Mouse (Mus musculus) regulatory T cell (primary cell): ENCODE results near the gene Gnpat.
"Not testable (repeated sequence)": the region's sequence is repeated elsewhere in the genome, so short reads cannot be mapped to it uniquely, and the experiment has no call there.

Experiments used
- in situ Hi-C: fragments of 300-600 bp; cut with MboI, MseI; formaldehyde crosslinking; loops from one replicate; pipeline ENCODE4 v1.15.1; 2025; ENCODE audit warnings: high pct_unique_total_duplicates

Gnpat gene

DNA sequence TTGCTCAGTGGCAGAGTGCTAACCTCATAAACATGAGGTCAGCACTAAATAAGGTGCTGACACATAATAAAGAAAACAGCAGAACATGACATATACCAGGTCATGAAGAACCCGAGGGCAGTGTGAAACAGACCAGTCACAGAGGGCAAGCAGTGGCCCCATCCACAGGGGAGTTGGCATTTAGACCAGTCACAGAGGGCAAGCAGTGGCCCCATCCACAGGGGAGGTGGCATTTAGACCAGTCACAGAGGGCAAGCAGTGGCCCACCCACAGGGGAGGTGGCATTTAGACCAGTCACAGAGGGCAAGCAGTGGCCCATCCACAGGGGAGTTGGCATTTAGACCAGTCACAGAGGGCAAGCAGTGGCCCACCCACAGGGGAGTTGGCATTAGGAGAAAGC lies 19.9 kb upstream of the Gnpat start:
- in situ Hi-C loops = not testable (repeated sequence)

DNA sequence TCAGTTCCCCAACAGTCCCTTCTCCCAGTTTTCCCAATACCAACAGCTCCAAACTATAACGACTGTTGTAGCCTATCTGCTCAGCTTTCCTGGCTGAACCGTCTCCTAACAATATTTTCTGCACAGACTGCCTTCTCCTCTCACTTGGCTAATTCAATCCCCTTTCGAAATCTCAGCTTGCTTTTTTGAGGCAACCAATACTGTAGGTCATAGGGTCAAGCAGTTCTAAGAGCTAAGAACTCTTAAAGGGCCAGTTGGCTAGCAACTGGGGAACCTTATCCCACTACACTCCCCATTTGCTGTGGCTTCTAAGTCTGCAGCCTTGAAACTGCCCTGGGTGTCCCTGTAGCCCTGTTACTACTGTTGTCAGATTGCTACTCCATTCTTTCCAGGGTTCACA lies 17.7 kb upstream of the Gnpat start:
- in situ Hi-C loops = no loop called here

DNA sequence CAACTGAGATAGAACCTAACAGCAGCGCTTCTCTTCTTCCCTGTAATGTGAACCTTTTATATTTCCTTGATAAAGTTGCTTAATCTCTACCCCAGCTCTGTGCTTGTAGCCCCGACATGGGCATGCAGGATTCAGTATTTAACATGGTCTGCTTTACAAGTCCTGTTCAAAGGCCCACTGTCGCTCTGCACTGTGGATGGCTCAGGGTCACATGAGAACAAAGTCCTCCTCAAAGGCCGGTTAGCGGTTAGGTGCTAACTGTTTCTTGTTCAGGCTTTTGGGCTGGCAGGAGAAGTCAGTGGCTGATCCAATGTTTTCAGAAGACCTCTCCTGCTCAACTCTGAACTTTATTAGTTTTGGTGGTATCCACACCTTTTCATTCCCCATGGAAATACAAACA lies 17.3 kb upstream of the Gnpat start:
- in situ Hi-C loops = no loop called here

DNA sequence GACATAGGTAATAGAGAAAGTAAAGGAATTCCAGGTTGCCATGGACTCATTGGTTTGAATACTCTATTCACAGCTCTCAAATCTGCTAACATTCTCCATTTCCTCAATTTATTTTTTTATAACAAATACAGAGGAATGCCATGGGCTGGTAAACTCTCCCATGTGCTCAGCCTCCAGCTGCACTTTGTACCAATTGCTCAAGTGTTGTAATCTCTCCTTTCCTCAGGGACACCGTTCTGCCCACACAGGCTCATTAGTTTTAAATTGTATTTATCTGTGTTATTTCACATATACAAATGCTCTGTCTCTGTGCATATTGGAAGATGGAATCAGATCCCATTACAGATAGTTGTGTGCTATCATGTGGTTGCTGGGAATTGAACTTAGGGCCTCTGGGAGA lies 9.3 kb upstream of the Gnpat start:
- in situ Hi-C loops = no loop called here

DNA sequence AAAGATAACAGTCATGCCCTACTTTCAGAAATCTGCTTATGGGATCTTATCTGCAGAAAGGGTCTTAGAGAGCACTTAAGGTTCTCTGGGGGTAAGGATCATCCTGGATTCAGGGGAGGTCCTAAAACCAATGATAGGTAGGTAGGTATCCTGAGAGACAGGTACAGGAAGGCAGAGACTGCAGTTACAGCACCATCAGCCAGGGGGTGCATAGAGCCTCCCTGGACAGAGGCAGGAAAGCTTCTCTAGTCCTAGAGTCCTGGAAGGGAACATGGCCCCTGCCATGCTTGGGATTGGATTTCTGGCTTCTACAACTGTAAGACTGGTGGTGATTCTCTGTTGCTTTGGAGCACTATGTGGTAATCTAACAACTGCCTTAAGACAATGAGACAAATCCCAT lies 3.4 kb upstream of the Gnpat start:
- in situ Hi-C loops = no loop called here

DNA sequence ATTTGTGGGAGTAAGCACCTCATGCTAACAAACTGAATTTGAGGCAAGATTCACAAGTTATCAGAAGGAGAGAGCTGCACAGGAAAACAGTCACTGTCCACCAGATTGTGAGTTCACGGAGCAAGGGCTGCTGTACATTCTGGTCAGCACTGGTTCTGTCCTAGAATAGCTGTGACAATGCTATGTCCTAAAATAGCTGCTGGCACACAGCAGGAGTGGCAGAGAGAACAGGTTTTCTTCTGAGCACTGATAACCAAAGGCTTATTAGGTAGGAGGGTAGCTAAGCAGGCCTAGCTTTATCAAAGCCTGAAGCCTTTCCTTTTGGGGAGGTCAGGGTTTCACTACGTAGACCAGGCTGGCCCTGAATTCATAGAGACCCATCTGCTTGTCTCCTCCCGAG lies 2.6 kb upstream of the Gnpat start:
- in situ Hi-C loops = loop anchor here (5.0 kb wide), 1 partner anchor 138 kb away; the partner anchor contains the start of genes Arv1 and Ttc13

DNA sequence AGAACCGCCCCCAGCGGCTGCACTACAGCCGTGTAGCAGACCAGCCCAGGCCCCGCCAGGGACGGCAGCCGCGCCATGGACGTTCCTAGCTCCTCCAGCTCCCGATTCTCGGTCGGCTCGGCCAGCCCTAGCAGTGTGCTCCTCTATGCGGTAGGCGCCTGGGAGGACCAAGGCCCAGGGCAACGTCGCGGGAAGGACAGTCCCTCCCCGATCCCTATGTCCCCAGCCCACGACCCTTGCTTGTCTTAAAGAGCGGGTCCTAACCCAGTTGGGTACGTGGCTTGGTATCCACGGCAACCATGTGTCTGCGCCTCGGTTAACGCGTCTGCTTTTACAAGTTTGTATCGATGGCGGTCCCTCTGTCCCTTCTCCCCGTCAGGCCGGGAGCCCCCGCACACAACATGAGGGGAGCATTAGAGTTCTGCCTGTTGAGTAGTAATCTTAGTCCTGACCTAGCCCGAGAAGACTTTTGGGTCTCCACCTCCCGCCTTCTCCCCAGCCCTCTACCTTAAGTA lies 387 bp downstream of the Gnpat start:
- in situ Hi-C loops = loop anchor here (5.0 kb wide), 1 partner anchor 141 kb away; the partner anchor contains the start of genes Arv1 and Ttc13

DNA sequence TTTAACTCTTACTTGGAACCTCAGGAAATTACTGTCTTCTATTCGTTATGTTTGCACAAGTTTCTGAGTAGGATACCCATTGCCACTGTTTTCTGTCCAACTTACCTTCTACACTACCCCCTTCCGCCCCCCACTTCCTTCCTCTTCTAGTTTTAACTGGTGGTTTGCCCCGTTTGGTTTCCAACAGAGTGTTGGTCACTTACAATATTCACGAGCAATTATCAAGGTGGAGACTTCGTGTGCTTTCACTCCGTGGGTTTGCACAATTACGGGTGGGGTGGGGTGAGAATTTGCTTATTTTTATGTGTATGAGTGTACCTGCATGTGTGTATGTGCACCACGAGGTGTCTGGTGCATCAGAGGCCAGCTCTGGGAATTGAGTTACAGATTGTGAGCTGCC lies 896 bp downstream of the Gnpat start:
- in situ Hi-C loops = loop anchor here (5.0 kb wide), 1 partner anchor 141 kb away; the partner anchor contains the start of genes Arv1 and Ttc13

DNA sequence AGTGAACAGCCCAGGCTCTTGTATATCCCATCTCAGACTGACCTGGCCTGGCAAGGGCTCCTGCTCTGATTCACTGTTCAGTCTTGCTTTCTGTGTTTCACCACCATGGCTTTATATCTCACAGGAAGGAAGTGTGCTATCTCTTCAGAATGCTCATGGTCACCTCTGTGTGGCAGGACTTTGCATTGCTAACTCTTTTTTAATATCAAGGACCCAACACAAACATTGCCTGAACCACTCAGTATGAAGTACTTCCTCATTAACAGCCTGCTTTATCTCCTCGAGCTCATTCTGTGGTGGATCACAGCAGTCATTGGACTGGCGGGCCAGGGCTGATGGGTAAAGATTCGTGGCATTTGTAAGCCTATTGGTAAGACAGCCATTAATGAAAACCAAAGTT lies 3.8 kb downstream of the Gnpat start:
- in situ Hi-C loops = no loop called here

DNA sequence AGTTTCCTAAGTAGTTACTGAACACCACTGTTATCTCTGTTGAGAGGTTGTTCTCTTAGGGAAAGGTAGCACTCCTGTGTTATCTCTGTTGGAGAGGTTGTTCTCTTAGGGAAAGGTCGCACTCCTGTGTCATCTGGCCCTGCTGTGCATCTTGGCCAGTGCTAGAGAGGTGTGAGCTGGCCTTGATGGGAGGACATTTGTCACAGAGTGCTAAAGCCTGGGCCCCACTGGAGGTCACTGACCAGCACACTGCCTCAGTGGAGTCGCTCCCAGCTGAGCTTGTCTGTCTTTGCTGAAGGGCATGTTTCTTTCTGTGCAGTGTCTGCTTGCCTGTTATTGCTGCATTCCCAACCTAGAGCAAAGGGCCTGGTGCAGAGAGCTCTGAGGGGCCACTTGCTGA lies 4.3 kb downstream of the Gnpat start:
- in situ Hi-C loops = no loop called here

DNA sequence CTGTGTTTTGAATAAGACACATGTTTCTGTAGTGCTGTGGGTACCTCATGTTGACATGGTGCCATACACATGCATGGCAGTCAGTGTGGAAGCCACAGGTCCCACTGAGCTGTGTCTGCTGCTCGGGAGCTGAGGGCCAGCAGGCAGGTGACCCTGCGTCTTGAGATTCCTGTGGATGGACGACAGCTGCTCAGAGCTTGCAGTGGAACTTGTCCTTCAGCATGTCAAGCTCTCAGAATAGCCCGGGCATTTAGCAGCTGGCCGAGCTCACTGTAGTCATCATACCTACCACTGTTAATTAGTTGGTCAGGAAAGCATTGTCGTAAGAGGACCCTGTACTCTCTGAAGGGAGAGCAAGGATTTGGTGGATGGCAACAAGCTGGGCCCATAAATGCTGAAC lies 6.9 kb downstream of the Gnpat start:
- in situ Hi-C loops = no loop called here

DNA sequence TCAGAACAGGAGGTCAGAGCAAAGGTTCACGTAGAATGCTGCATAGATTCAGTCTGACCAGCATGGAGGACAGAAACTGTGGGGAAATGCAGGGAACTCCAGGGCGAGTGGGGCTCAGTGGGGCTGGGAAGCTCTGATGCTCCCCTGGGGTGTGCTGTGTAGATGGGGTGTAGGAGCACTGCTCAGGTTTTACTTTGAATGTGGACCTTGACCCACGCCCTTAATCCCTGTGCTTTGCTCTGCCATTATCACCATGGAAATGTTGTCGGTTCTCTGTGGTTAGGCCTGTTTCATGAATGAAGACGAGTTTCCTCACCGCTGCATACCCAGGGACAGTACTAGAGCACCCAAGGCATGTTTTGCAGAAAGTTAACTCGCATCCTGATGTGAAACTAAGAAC lies 8.6 kb downstream of the Gnpat start:
- in situ Hi-C loops = no loop called here

DNA sequence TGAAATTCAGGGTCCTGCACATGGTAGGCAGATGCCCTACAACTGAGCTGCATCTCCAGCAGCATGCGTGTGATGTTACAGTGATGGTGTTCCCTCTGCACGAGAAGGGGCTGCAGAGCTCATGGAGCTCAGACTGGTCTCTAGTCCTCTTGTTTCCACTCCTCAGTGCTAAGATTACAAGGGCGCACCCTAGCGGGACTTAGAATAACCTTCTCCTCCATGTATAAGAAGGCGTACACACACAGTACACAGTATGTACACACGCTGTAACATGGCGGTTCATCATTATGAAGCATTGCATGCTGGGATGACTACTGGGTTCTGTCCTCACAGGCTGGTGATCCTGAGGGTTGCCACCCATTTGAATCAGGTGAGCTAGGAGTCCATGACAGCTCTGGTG lies 9.2 kb downstream of the Gnpat start:
- in situ Hi-C loops = no loop called here

DNA sequence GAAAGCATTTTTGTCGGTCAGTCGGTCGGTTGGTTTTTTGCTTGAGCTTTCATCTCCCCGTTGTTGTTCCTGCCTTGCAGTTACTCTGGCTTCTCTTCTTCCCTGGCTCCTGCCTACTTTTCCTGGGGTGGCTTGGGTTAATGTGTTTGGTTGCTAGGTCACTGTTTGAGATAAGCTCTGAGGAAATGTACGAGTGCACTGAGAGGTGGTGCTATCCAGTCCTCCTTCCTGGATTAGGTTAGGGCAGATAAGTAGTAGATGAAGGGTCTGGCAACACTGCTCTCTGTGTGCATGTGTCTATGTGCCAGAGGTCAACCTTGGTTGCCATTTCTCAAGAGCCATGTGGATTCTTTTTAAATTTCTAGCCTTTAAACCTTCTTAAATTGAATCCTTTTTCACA lies 9.9 kb downstream of the Gnpat start:
- in situ Hi-C loops = no loop called here

DNA sequence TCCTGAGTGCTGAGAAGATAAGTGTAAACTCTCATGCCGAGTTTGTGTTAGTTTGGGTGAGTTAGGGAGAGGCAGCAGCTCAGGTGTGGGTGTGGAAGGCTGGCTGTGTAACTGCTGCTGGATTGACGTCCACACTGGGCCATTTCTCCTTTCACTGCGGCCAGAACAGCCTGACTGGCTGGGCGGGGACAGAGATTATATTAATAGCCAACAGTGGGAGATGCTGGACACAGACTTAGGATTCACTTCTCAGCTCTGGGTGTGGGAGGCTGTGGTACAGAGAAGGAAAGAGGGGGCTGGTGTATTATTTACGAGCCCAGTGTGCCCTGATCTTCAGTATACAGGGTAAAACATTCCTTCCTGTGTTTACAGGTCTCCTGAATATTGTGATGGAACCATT lies 15.3 kb downstream of the Gnpat start:
- in situ Hi-C loops = no loop called here

DNA sequence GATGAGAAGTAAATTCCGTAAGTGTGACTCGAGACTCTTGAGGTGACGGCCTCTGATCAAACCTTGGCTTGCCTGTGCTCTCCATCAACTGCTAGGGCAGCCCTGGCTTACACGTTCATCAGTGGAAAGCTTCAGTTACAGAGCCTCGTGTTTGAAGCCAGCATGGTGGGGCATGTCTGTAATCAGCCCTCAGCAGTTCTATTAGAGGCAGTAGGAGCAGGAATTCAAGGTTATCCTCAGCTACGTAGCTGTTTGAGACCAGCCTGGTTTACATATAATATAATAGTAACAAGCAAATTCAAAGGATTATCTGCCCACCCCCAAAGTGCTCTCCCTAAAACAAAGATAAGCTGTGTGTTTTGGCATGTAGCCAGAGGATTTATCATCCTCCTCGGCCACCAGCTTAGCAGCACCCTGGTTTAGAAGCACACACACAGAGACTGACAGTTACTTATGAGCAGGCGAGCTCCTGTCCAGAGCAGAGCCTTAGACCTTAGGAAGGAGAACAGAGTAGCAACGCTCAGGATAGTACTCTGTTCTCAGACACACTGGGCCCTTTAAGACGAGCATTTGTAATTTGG lies 16.2 kb downstream of the Gnpat start:
- in situ Hi-C loops = no loop called here

DNA sequence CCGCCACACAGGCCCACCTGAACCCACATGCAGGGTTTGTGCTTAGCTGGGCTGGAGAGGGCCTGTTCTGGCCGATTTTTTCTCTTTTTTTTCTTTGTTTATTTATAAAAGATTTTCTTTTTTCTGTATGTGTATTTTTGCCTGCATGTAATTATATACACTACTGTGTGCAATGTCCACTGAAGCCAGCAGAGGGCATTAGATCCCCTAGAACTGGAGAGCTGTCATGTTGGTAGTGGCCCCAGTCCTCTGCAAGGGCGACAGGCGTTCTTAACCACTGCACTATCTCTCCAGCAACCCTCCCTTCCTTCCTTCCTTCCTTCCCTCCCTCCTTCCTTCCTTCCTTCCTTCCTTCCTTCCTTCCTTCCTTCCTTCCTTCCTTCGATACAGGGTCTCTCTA lies 25.6 kb downstream of the Gnpat start:
- in situ Hi-C loops = no loop called here

DNA sequence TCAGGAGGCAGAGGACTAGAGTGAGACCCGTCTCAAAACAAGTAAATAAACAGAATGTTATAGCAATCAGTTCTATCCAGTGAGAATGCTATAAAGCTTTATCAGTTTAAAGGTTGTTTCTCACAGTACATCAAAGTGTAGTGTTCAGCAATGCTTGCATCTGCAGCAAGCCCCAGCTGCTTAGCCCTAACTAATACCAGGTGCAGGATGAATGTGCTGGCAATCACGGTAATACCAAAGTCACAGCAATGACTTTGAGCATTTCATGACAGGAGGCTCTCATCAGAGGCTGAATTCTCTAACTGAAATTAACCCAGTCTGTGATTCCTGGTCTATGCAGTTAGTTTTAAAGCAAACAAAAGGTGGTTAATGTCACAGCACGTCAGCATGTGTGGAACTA lies 29.8 kb downstream of the Gnpat start:
- in situ Hi-C loops = no loop called here

DNA sequence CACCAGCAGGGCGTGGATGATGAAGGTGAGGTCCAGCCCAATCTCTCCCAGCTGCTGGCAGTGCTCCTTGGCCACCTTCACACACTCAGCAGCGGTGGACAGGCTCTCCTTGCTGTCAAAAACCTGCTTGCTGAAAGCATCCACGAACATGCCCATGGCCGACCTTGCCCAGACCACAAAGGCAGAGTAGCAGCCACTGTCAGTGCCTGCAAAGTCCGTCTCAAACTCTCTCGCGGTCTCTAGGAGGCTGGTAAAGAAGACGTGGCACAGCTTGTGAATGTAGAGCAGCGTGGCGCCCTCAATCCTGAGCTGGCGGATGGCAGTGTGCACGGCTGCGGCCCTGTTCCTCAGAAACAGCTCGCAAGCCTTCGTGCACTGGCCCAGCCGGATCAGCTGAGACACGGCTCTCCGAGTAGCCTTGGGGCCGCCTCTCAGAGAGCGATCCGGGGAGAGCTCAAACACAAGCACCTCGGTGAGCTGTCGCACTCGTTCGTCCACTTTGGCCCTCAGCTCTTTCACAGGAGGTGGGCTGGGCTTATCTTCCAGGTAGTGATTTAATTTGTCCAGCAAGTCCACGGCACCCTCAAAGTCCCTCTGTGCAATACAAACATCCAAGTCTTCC lies 33.3 kb downstream of the Gnpat start:
- in situ Hi-C loops = no loop called here

DNA sequence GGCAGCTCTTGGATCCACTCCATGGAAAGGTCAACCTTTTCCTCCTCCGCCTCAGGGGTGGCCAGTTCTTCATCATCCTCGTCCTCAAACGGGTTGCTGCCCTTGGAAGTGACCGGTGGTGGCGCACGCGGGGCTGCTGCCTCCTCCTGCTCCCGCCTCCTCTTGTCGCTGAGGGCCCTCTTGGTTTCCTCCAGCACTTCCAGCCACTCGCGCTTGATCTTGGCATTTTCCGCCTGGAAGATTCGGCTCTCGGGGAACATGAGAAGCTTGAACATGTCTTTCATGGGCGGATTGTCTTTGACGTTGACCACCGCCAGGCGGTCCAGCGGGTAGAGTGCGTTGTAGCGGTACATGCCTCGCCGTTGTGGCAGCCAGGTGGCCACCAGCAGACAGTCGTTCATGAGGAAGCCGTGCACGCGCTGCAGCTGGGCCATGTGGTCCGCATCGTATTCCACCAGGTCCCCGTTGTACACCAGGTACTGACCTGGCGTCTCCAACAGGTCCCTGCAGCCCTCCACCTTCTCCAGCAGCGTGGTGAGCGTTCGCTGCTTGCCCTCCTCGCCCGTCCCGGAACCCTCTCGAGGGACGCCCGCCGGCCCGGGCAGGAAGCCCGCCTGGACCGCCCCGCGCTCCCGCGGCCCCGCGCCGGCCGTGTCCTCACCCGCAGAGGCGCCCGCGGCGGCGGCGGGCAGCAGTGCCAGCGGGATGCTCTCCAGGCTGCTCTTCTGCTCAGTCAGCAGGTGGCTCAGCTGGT lies 34.0 kb downstream of the Gnpat start:
- in situ Hi-C loops = no loop called here

DNA sequence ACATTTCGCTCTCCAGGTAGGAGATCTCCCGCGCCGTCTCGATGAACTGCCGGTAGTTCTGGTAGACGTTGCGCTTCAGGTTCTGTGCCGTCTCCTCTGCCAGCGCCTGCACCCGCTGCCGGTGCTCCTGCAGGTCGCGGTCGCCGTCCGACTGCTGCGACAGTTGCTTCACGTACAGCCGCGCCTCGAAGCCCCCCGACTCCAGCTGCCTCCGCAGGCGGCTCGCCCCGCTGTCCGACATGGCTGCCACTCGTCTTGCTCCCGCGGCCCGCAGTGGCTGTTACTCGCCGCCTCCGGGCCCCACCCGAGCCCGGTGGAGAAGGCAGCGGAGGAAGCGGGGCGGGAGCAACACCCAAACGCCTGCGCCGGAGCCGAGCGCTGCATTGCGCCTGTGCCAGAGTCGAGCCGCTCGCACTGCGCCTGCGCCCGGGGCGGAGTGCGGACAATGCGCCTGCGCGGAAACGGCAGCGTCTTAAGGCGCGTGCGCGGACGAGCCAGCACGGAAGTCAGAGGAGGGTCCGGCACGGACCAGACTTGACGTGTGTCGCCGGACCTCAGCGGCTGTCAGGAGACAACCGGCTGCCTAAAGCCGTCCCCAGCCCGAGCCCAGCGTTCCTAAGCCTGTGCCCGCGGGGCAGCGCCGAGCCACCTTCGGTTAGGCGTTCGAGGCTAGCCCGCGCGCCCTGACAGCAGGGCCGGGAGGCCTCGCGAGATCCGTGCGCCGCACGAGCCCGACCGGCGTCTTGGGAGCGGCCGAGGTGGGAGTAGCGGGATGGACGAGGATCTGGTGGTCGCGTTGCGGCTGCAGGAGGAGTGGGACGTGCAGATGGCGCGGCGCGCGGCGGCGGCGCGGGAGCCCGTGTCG lies 34.8 kb downstream of the Gnpat start, which contains the start of the genes Exoc8 and Sprtn:
Gene Exoc8 (minus strand): TSS at position 320 of the 865 bp plus-strand sequence.
Gene Sprtn (plus strand): TSS at position 501 of the 865 bp plus-strand sequence.
- in situ Hi-C loops = no loop called here
